Mouse (Mus musculus) right cerebral cortex, adult 2 months (tissue): ENCODE data around the gene Tmem107.

ENCODE experiments used
- DNase-seq, 2 experiments: peaks; one replicate each; pipeline ENCODE4 v3.0.0; 2021 to 2022; ENCODE audit warnings: low spot score in 2 of 2

Gene Tmem107

GRCm38 (mm10) chr11:69059357-69059974 lies 11.1 kb upstream of the Tmem107 start, which contains the start of gene Borcs6:
Gene Borcs6 (plus strand): TSS chr11:69059717.
- peak; percentile 94 to 97 for DNase-seq

- peak in 1 of 2 experiments; percentile 50 for DNase-seq
These were observed 10.6 kb upstream of the Tmem107 start for GRCm38 (mm10) chr11:69059975-69060411.

DNA sequence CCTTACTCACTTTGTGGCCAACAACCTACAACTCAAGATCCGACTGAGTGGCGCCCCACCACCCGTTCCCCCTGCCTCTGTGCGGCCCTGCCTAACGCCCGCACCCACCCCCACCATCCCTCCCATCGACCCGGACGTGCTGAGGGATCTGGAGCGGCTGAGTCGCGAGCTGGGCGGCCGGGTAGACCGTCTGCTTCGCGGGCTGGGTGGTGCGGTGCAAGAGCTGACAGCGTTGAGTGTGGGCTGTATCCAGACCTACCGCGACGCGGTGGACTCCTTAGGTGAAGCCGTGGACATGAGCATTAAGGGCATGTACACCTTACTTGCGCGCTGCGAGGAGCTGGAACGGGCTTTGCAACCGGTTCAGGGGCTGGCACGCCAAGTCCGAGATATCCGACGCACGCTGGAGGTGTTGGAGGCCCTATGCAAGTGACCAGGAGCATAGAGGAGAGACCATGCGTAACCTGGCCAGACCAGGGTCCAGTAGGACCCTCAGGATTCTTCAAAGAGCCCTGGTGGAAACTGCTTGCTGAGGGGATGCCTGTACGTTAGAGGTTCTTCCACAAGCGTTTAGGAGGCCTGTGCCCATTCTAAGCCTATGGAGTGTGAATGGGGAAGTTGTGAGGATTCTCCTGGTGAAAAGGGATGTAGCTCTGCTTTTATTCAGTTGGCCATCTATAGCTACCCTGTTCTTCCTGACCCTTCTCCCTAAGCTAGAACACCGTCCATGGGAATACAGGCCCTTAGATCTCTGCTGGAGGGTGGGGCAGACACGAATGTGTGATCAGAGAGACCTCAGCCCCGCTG lies 10.0 kb upstream of the Tmem107 start:
- peak; percentile 30 to 38 for DNase-seq

GRCm38 (mm10) chr11:69061255-69061912 lies 9.2 kb upstream of the Tmem107 start:
- peak; percentile 26 to 29 for DNase-seq

DNA sequence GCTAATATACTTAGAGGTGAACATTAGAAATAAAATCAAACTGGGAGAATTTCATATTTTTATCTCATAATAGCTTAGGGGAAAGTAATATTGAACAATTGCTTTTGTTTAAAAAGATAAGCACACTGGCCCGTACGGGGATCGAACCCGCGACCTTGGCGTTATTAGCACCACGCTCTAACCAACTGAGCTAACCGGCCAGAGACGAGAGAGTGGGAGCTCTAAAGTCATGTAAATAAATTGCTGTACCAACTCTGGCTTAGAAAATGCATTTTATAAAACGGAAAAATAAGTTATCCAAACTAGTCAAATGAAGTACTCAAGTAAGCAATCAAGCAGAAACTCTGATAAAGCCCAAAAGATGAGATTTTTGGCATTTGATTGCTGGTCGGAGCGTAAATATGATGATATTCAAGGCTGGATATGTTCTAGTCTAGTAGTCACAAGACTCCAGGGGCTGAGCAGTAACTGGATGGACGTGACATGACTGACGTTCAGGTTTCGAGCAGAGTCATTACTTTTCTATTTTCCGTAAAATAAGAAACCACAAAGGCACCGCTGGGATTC lies 8.3 kb upstream of the Tmem107 start:
- peak; percentile 87 for DNase-seq

DNA sequence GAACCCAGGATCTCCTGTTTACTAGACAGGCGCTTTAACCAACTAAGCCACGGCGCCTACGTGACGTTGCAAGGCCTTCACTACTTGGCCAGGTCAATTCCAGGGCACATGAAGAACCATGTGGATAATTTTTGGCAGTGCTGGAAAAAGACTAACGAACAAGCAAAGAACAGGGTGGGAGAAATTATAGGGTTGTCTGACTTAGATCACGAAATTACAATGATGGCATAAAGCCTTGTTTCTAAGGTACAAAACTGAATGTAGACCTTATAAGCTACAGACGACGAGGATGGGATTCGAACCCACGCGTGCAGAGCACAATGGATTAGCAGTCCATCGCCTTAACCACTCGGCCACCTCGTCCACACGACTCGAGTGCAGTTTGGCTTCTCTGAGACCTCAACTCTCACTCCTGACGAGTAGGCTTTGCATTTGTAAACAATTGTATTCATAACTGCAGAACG lies 7.8 kb upstream of the Tmem107 start:
- DNase-seq, result peak; percentile 97 to 99

GRCm38 (mm10) chr11:69063413-69064201 lies 7.0 kb upstream of the Tmem107 start:
- peak; percentile 68 to 78 for DNase-seq

- DNase-seq, result no peak
These were observed 6.1 kb upstream of the Tmem107 start for GRCm38 (mm10) chr11:69064259-69065133.

GRCm38 (mm10) chr11:69065394-69065925 lies 5.1 kb upstream of the Tmem107 start:
- DNase-seq, result no peak

DNA sequence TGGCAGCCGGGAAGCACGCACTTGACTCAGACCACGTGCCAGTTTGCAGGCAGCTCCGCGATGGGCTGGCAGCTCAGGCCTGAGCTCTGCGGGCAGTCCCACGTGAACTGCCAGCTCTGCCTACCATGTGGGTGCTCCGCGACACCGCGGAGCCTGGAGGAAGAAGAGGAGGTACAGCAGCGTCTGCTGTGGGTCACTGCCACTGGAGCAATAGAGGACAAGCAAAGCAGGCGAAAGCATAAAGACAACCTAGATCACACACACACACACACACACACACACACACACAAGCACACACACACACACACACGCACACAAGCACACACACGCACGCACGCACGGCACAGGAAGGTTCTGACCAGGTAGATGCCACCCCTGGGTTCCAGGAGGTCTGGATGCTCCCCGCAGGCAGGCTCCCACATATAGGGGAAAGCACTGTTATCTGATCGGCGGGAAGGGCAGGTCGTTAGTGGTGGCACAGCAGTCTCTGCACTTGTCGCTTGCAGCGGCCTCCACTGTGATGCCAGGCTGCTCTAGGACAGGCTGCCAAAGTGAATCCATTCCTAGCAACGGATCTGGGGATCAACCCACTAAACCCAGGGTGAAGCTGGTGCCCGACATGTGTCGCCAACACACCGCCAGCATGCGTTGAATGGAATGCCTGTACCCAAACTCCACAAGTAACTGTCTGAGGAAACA lies 4.3 kb upstream of the Tmem107 start:
- peak; percentile 60 to 61 for DNase-seq

GRCm38 (mm10) chr11:69066956-69067355 lies 3.6 kb upstream of the Tmem107 start:
- peak; percentile 94 to 96 for DNase-seq

GRCm38 (mm10) chr11:69067601-69068000 lies 3.0 kb upstream of the Tmem107 start:
- no peak for DNase-seq

- DNase-seq, result no peak
These were observed 513 bp upstream of the Tmem107 start for GRCm38 (mm10) chr11:69070093-69070492.

- DNase-seq, result no peak
These were observed 656 bp downstream of the Tmem107 start for GRCm38 (mm10) chr11:69071262-69071661.

GRCm38 (mm10) chr11:69072234-69072633 lies 1.6 kb downstream of the Tmem107 start:
- no peak for DNase-seq

- DNase-seq, result no peak
These were observed 2.1 kb downstream of the Tmem107 start for GRCm38 (mm10) chr11:69072666-69073064.

DNA sequence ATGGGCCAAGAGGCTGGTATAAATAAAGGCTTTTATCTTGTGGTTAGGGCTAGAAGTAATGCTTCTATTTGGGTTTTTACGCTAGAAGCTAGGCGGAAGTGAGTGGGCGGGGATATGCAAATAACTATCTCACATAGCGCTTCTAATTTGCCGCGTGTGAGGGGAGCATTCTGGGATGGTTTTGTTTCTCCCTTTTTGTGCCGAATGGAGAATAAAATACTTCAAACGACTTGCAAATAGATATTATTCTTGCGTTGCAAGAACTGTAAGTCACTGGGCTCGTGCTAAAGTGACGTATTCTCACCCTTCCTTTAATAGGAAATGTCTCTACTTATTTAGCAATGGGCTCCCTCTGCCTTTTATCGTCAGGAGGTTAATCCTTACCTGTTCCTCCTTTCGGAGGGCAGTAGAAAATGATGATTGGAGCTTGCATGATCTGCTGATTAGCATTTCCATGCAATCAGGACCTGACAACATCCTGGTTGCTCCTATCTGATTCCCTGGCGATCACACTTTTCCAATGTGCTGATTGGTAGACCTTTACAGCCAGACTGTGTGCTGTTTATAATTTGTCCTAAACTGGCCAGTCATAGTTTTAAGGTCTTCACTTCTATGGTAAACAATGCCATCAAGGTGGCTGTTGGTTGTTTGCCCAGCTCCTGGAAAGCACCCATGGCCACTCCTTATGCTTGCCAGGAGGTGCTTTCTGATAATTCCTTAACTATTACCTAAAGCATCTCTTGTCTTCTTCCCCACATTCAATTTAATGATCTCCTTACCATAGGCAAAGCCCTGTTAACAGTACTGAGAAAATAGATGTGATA lies 2.7 kb downstream of the Tmem107 start:
- peak; percentile 88 to 91 for DNase-seq
